Mouse (Mus musculus): ENCODE measurements around the gene Robo3. TPM values are rescaled to one million over a fixed set of nuclear protein-coding genes. Genes with fewer than 3 reads are reported as not detected.

Robo3 gene
- total RNA-seq, 2 experiments from 2014 or later = not detected

DNA sequence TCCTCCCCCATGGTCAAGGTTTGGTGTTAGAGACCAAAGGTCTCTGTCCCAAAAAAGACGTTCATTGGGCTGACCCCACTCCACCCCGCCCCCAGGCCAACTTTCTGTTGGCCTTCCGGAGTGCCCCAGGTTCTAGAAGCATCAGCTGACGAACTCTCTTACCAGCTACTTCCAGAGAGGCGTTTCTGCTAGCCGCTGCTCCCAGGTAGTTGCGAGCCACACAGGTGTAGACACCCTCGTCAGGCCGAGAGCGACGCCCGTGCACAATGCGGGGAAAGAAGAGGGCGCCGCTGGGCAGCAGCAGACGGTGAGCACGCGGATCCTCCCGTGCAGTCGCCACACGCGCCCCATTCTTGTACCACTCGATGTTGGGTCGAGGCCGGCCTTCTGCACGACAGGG is 3.7 kb downstream of the Robo3 start:
- DNase-seq = no peak

GRCm38 (mm10) chr9:37421239-37421638 is 11.8 kb downstream of the Robo3 start:
- DNase-seq = no peak

DNA sequence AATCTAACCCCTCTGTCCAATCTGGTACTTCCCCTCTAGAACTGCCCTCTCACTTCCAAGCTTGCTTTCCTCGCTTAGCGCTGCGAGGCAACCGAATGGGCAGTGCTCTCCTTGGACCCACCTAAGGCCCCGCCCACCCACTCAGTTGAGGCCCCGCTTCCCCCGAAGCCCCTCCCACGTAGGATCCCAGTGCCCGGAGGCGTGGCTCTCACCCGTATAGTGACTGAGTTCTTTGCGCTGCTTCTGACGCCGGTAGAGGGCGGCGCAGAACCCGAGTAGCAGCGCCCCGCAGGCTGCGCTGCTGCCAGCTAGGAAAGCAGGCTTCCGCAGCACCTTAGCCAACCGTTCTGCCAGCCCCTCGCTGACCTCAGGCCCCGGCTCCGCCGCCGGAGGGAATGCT is 12.4 kb downstream of the Robo3 start:
- peak; percentile 81 for DNase-seq

- no peak for DNase-seq
Measured at GRCm38 (mm10) chr9:37418791-37419190, 14.3 kb downstream of the Robo3 start.

DNA sequence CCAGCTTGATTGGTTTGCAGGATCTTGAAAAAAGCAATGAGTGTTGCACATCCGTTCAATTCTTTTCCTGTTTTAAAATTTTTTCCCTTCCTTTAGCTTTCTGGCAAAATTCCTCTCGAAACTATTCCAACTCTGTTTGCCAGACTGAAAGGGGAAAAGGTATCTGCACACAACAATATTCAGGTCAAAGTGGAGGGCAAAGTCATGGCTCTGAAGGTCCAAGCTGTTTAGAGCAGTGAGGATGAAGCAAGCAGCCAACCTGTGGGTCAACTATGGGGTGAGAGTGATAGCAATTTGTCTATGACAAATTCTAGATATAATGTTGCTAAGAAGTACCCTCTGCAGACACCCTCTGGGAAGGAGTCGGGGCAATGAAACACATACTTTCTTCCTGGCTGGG is 18.4 kb downstream of the Robo3 start:
- DNase-seq = no peak

DNA sequence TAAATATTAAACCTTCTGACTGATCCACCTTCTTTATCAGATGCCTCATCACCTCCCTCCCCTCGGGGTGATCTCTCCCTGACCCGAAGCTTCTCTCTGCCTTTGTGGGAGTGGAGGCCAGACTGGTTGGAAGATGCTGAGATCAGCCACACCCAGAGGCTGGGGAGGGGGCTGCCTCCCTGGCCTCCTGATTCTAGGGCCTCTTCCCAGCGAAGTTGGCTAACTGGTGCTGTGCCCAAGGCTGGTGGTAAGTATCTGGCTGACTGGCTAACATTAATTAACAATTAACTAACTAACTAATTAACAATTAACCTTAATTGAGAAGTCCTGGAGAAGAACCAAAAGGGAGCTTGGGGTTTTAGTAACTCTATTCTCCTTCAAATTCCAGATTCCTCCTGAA is 20.1 kb downstream of the Robo3 start:
- DNase-seq = no peak

DNA sequence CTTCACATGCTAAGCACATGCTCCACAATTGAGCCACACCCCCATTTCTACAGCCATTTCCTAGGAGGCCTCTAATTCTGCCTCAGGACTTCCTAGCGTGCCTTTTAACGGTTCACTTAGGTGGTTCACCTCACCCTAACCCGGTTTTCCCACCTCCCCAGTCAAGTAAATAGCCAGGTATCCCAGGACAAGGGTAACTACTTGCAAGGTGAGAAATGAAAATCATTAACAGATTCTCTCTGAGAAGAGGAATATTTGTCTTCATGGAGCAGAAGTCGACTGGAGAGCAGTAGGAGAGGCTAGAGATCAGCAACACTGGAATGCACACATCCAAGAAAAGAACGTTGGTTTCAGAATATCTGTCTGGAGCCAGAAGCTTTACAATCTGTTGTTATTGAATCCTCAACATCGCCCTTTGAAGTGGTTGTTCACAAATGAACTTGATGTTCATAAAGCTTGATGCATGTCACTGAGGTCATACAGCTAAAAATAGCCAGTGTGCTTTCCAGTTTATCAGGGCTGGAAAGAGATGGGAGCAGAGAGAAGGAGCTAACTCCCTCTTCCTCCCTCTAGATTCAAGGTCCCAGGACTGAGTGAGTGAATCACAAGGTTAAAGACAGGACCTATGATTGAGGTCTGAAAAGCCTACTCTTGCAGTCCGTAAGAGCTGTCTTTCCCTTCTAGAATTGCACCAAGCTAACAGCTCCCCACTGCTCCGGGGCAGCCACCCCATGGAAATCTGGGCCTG is 23.2 kb downstream of the Robo3 start:
- DNase-seq = no peak

- DNase-seq = no peak
Measured at GRCm38 (mm10) chr9:37407850-37408502, 25.1 kb downstream of the Robo3 start.

DNA sequence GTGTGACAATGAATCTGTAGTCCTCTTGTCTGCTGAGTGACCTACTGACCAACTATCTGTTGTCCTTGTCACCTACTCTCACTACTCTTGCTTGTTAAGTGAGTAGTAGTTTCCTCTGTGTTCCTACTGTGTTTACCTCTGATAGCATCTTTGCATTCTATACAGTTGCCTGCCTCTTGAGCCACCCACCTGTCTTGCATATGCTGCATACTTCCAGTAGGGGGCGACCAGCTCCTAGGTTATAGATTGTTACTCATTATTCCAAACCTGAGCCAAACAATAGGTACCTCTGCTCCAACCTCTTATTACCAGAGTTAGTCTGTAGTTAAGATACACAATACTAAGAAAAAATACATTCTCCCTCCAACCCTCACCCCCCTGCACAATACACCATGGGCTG is 26.7 kb downstream of the Robo3 start:
- no peak for DNase-seq

GRCm38 (mm10) chr9:37403011-37403410 is 30.0 kb downstream of the Robo3 start:
- no peak for DNase-seq

- DNase-seq = no peak
Measured at GRCm38 (mm10) chr9:37402501-37402900, 30.5 kb downstream of the Robo3 start.

GRCm38 (mm10) chr9:37401802-37402201 is 31.2 kb downstream of the Robo3 start, which contains the start of gene Robo4:
Gene Robo4 (plus strand): TSS chr9:37401897.
- peak; percentile 35 for DNase-seq

DNA sequence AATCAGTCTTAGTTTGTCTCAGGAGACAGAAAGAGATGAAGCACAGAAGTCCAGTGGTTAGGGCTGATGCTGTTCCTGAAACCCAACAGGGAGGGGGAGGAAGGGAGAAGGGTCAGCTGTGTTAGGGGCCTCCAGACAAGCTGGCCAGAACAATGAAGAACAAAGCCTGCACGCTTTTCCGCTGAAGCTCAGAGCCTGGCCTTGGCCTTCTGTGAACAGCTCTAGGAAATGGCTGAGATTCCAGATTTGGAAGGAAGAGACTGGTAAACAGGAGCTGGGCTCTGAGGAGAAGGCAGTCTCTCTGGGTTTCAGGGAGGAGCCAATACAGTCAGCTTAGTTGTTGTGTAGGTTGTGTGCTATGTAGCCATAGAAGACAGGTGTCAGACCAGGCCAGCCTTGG is 32.5 kb downstream of the Robo3 start:
- DNase-seq = peak; percentile 36

- DNase-seq = no peak
Measured at GRCm38 (mm10) chr9:37393482-37394131, 39.4 kb downstream of the Robo3 start.

GRCm38 (mm10) chr9:37392071-37392470 is 41.0 kb downstream of the Robo3 start:
- no peak for DNase-seq

DNA sequence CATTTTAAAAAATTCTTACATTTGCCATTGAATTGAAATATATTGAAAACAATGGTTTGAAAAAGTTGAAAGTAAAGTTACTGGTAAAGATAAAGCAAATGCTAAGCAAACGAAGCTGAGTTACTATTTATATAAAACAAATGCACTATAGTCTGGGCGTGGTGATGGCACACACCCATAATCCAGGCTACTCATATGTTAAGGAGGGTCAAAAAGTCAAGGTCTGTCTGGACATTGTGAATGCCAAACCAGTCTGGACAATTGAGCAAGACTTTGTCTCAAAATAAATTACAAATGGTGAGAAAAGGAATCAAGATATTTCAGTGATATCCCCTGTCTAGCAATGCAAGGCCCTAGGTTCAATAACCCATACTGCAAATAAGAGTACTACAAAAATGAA is 42.2 kb downstream of the Robo3 start:
- no peak for DNase-seq

DNA sequence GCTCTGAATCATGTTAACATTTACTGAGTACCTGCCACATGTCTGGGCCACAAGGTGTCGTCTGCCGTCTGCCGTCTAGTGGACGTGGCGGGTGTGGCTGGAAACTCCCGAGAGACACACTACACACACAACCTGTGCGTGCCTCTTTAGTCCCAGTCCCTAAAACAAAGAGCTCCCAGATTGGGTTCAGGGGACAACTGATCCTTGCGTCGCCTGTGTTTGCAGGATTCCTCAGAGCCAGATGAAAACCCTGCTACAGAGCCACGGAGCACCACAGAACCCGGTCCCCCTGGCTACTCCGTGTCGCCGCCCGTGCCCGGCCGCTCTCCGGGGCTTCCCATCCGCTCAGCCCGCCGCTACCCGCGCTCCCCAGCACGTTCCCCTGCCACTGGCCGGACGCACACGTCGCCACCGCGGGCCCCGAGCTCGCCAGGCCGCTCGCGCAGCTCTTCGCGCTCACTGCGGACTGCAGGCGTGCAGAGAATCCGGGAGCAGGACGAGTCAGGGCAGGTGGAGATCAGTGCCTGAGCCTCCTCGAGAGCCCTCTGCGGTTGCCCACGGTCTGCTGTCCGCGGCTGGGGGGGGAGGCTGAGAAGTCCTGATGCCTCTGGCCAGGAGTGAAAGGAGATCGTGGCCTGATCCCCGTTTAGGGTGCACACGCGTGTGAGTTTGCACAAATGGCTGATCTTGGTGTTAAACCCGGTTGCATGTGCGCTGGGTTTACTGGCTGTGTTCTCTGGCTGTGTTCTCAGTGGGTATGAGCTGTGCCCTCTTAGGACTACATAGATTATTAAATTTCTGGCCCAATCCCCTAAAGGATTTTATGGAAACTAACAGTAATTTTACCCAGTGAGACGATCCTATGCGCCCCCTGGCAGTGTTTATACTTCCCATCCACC is 48.5 kb downstream of the Robo3 start:
- peak; percentile 24 for DNase-seq

DNA sequence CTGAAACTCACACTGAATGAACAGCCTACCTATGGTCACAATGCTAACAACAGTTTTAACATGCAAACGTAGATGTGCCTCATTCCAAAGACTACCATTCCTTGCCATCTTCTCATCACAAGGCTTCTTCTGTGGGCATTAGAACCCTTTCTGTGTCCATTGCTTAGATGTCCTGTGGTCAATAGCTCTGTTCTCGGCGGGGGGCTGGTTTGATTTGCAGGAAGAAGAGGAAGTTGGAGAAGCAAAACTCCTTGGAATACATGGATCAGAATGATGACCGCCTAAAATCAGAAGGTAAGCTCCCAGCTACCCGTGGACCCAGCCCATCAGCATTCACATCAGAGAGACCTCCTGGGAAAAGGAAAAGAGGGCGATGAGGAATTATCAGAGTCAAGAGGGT is 49.9 kb downstream of the Robo3 start:
- no peak for DNase-seq

GRCm38 (mm10) chr9:37375718-37376117 is 57.3 kb downstream of the Robo3 start:
- DNase-seq = no peak

DNA sequence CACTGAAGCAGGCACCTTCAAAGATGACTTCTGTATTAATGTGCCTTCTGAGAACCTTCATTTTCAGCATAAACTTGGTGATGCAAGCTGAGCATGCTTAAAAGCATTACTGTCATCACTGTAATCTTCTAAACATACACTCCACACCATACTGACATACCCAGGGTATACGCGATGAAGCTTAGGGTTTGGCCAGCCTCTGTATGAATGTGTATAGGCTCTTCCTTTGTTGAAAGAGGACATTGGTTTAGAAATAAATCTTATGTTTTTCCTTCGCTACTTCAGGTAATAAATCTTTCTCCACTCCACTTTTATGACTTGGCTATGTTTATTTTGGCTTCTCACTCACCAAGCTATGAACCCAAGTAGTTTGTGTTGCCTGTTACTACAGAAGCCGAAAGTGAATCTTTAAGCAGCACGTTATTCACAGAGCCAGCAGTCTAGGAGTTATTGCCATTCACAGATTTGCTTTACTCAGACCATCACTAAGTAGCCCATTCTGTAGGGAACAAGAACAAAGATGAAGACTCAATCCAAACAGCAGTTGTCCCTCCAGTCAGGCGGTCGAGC is 61.7 kb downstream of the Robo3 start:
- no peak for DNase-seq

- DNase-seq = peak; percentile 20
Measured at GRCm38 (mm10) chr9:37368860-37369259, 64.2 kb downstream of the Robo3 start.
